Mouse (Mus musculus) megakaryocyte-erythroid progenitor cell, adult 5-6 weeks (primary cell): ENCODE measurements around the gene Lingo2. TPM values are rescaled to one million over a fixed set of nuclear protein-coding genes. Genes with fewer than 3 reads are reported as not detected.
"Not testable (repeated sequence)": the region's sequence is repeated elsewhere in the genome, so short reads cannot be mapped to it uniquely, and the experiment has no call there.

ENCODE experiments used
- ATAC-seq: replicated peaks from 2 replicates; pipeline ENCODE4 v1.8.0; 2016; ENCODE audit warnings: mild to moderate bottlenecking, inconsistent platforms; ENCODE audit not compliant: severe bottlenecking, poor library complexity, low FRiP score, low TSS enrichment
- total RNA-seq, 2 experiments: library from RNA; stranded (forward) in 1 of 2; stranded (reverse) in 1 of 2; fragments of 200-1000, 215-1000 nt in 1 of 2; fragments of >200 nt in 1 of 2; fragmentation: Nextera tagmentation in 1 of 2; gene quantifications; 2 replicates each; pipeline ENCODE4 v1.2.3; 2014 to 2017

The Lingo2 gene
- total RNA-seq, 2 experiments from 2014 or later: not detected

GRCm38 (mm10) chr4:36186231-36186922 is 765.2 kb downstream of the Lingo2 start:
- ATAC-seq: no peak

- ATAC-seq: no peak
Measured at GRCm38 (mm10) chr4:36183643-36184042, 767.9 kb downstream of the Lingo2 start.

GRCm38 (mm10) chr4:36170099-36170498 is 781.4 kb downstream of the Lingo2 start:
- no peak for ATAC-seq

- ATAC-seq: no peak
Measured at GRCm38 (mm10) chr4:36131341-36131740, 820.2 kb downstream of the Lingo2 start.

- ATAC-seq: no peak
Measured at GRCm38 (mm10) chr4:36095482-36095881, 856.1 kb downstream of the Lingo2 start.

GRCm38 (mm10) chr4:36081095-36081852 is 870.3 kb downstream of the Lingo2 start:
- no peak for ATAC-seq

- no peak for ATAC-seq
Measured at GRCm38 (mm10) chr4:36078910-36079525, 872.5 kb downstream of the Lingo2 start.

GRCm38 (mm10) chr4:36064701-36065100 is 886.8 kb downstream of the Lingo2 start:
- ATAC-seq: not testable (repeated sequence)

- ATAC-seq: no peak
Measured at GRCm38 (mm10) chr4:36052791-36053376, 898.7 kb downstream of the Lingo2 start.

- no peak for ATAC-seq
Measured at GRCm38 (mm10) chr4:36040361-36040760, 911.2 kb downstream of the Lingo2 start.

GRCm38 (mm10) chr4:36038742-36039141 is 912.8 kb downstream of the Lingo2 start:
- no peak for ATAC-seq

- no peak for ATAC-seq
Measured at GRCm38 (mm10) chr4:36032039-36032438, 919.5 kb downstream of the Lingo2 start.

GRCm38 (mm10) chr4:36014181-36014580 is 937.4 kb downstream of the Lingo2 start:
- no peak for ATAC-seq

GRCm38 (mm10) chr4:35992005-35992763 is 959.4 kb downstream of the Lingo2 start:
- no peak for ATAC-seq

GRCm38 (mm10) chr4:35986012-35986411 is 965.5 kb downstream of the Lingo2 start:
- ATAC-seq: no peak

- ATAC-seq: no peak
Measured at GRCm38 (mm10) chr4:35963532-35963931, 988.0 kb downstream of the Lingo2 start.

- no peak for ATAC-seq
Measured at GRCm38 (mm10) chr4:35951894-35952293, 999.7 kb downstream of the Lingo2 start.

- ATAC-seq: no peak
Measured at GRCm38 (mm10) chr4:35951251-35951650, 1000.3 kb downstream of the Lingo2 start.

- ATAC-seq: no peak
Measured at GRCm38 (mm10) chr4:35934056-35934661, 1017.4 kb downstream of the Lingo2 start.
